Mouse (Mus musculus): Measurements from ENCODE around the gene Dnajc13.

Gene Dnajc13

GRCm38 (mm10) chr9:104254408-104255180 is 8.1 kb downstream of the Dnajc13 start:
- DNase-seq (ENCODE audit: low read depth), result no peak

GRCm38 (mm10) chr9:104252637-104253036 is 10.1 kb downstream of the Dnajc13 start:
- no peak for DNase-seq (ENCODE audit: low read depth)

DNA sequence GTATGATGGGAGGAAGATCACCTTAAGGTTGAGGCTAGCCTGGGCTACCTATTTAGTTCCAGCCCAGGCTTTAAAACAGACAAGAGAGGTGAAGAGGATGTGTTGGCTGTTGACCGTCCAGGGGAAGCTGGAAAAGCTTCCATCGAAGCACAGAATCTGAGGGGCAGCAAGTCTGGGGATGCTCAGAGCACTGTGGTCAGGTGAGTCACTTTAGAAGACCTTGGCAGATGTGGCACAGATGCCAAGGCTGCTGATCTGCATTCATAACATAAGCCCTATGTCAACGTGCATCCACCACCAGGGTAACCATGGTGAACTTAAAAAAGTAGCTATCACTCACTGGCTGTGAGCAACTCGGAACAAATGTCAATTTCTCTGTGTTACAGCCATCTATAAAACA is 11.0 kb downstream of the Dnajc13 start:
- no peak for DNase-seq (ENCODE audit: low read depth)

GRCm38 (mm10) chr9:104251111-104251510 is 11.6 kb downstream of the Dnajc13 start:
- no peak for DNase-seq (ENCODE audit: low read depth)

- DNase-seq (ENCODE audit: low read depth), result no peak
Measured at GRCm38 (mm10) chr9:104247307-104247987, 15.3 kb downstream of the Dnajc13 start.

DNA sequence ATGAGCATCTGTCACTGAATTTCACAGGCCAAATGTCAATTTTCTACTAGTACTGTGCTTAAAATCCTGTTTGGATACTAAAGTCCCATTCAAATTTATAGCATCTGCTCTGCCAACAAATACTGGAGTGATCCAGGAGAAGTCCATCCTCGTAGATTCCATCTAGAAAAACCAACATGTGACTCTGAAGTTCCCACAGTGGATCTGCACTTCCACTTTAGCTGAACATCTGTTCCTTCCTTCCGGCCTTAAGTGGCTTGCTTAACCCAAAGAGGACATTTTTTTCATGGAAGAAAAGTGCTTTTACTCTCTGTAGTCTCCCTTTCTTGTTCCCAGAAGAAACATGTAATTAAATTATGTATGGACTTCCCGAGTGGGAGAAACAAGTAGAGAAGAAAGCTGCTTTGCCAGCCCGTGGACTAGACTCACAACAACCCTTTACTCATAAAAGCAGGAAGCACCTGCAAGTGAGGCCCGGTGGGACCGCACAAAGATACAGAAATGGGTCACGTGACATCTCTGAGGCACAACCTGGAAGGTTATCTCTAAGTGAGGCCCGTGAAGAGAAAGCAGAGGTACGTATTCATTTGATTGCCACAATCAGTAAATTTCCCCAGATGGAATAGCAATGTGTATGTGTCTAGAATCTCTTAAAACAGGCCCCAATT is 18.8 kb downstream of the Dnajc13 start:
- DNase-seq (ENCODE audit: low read depth), result no peak

- no peak for DNase-seq (ENCODE audit: low read depth)
Measured at GRCm38 (mm10) chr9:104240146-104240545, 22.6 kb downstream of the Dnajc13 start.

DNA sequence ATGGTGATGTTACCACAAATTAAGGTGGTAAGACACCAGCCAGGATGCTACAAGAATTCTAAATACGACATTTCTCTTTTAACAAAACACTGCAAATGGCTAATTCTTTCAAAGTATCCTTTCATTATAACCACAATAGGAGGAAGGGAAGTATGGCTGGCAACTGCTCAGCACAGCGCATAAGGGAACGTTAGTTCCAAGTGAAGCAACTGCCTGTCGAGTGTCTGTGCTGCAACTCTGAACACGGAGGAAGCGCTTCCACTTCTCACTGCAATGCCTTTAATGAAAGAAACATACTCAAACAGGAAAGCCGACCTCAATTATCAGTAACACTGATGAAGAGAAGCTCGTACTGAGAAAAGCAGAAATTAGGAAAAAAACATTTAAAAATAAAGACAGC is 23.7 kb downstream of the Dnajc13 start:
- no peak for DNase-seq (ENCODE audit: low read depth)

DNA sequence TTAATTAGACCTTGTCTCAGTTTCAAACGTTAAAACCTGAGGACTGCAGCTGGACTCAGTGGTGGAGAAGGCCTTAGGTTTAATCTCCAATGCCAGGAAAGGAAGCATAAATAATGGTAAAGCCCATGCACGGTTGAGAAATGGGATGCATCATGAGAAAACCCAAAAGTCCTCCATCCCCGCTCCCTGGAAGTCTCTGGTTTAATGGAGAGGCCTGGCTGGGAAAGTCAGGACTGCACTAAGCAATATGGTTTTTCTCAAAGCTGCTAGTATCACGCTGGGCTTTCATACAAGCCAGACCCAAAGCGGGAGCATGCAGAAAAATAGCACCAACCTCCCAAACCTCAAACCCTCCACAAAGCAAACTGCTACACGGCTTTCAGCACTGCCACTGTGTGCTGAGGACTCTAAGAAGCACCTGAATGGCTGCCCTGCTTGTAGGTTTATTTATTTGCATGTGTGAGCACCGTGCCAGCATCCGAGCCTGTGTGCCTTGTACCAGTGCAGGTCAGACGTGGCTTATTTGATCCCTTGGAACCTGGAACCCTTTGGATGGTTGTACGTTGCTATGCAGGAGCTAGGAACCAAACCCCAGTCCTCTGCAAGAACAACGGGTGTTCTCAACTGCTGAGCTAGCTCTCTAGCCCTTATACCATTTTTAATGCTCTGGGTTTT is 26.3 kb downstream of the Dnajc13 start:
- no peak for DNase-seq (ENCODE audit: low read depth)

DNA sequence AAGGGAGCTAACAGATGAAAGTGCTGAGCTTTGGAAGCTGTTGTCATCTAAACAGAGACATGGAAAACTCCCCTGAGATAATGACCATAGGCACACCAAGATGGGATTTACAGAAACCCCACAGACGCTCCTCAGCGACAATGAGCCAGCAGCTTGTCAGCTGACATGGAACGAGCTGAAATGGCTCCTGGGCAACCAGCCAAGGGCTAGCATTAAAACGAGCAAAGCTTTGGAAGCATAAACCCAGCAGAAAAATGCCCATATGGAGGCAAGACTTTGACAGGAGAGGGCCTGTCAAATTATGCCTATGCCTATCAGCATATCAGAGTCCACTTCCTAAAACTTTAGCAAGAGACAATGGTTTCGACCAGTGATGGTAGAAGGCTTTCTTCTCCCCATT is 27.0 kb downstream of the Dnajc13 start:
- DNase-seq (ENCODE audit: low read depth), result peak; percentile 13

DNA sequence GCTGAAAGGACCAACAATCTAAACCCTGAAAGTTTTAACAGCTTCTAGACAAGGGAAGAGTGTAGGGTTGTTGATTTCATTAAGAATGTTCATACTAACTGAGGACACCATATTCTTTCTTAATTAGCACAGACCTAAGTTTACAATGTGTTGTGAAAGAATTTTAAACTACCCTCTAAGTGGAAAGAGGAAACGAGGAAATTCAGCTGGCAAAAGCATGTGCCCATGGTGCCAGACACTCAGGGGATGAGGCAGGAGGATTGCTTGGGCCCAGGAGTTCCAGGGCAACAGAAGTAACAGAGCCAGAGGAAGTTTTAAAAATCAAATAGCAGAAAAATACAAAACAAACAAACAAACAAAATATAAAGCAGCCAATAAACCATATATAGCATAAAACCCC is 28.9 kb downstream of the Dnajc13 start:
- no peak for DNase-seq (ENCODE audit: low read depth)

DNA sequence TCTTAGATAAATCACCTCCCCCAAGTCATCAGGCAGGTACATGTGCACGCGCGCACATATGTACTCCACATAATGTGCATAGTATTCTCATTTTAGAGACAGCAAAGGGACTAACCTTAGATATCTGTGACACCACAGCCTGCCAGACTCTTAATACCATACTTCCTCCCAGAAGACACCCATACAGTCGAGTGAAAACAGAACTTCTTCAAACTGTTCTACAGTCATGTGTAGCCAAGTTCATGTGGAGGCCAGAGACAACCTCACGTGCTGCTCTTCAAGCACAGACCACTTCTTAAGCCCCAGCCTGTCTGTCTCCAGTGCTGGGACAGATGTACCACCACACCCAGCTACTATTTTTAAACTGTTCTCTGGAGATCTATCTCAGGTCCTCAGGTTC is 29.7 kb downstream of the Dnajc13 start:
- no peak for DNase-seq (ENCODE audit: low read depth)

DNA sequence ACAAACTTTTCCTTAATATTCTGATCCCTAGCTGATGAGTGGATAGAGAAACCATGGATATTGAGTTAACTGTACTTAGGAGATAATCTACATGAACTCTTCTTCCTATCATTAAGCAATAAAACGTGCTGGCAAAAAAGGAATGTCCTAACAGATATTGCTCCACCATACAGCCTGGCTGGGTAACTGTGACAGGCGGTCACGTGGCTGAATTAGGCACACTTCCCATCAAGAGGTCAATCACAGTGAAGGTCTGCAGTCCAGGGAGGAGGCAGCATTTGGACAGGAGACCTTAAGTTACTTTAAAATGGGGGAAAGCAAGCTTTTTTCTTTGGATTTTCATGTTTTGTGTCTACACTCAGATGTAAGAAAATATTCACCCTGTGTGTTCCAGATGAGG is 30.7 kb downstream of the Dnajc13 start:
- no peak for DNase-seq (ENCODE audit: low read depth)

- DNase-seq (ENCODE audit: low read depth), result no peak
Measured at GRCm38 (mm10) chr9:104211402-104211801, 51.3 kb downstream of the Dnajc13 start.

DNA sequence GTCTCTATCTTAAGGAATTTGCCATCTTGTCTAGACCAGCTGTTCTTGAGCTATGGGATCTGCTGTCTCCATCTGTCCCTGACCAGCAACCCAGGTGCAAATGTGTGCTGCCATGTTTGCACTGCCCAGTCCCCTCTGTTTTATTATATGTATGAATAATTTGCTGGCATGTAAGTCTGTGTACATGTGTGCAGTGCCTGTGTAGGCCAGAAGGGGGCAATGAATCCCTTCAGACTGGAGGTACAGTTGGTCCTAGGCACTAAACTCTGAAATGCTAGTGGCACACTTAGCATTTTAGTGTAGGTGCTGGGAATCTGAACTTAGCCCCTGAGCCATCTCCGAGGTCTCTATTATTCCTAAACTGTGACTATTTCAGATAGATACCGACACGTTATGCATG is 58.9 kb downstream of the Dnajc13 start:
- peak; percentile 61 for DNase-seq (ENCODE audit: low read depth)

GRCm38 (mm10) chr9:104194528-104194927 is 68.2 kb downstream of the Dnajc13 start:
- DNase-seq (ENCODE audit: low read depth), result peak; percentile 2

- no peak for DNase-seq (ENCODE audit: low read depth)
Measured at GRCm38 (mm10) chr9:104193900-104194299, 68.8 kb downstream of the Dnajc13 start.

DNA sequence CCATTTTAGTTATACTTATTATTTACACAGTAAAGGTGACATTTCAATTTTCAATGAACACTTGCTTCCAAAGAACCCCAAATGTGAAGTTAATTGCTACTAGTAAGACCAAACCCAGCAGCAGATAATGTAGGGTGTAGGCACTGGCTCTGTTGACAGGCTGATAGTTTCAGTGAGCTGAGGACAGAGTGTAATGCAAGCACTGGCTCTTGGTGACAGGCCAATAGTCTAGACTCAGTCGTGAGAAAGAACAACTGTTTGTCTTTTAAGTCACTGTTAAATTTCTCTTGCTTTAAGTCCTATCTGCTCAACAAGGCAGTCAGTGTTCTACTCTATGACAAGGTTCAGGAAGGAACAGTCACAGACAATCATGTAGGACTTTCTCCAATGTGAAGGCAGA is 69.4 kb downstream of the Dnajc13 start:
- DNase-seq (ENCODE audit: low read depth), result no peak

DNA sequence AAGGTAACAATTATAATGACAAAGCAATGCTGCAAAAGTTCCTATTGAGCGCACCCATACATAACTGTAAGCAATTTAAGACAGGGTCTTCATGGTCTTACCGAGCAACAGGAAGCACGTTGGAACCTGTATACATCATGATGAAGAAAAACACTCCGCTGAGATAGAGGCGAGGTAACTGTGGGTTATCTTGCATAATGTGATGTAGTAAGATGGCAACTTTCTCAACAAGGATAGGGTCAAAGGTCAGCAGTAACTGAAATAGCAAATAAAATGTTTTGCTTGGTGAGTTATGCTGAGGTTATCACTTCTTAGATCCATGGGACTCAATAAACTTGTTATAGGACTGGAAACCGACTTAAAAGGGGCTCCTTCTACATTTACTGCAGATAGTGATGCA is 70.2 kb downstream of the Dnajc13 start:
- DNase-seq (ENCODE audit: low read depth), result no peak

- DNase-seq (ENCODE audit: low read depth), result no peak
Measured at GRCm38 (mm10) chr9:104189657-104190056, 73.1 kb downstream of the Dnajc13 start.

GRCm38 (mm10) chr9:104188704-104189103 is 74.0 kb downstream of the Dnajc13 start:
- no peak for DNase-seq (ENCODE audit: low read depth)

DNA sequence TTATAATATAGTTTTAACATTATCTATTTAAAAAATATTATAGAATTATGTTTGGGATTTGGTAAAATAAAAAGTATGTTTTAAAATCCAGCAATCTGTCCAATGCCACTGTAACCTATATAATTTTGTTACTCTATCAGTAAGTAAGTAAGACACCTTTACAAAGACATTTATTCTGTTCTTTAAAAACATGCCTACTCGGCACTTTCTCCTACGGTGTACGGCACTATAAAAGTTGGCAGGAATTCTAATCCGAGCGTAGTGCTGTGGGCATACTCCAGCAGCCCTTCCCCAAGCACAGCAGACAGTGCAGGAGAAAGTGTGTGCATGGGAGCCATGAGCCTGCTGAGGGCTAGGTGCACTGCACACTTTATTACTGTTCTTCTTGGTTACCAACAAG is 75.7 kb downstream of the Dnajc13 start:
- DNase-seq (ENCODE audit: low read depth), result no peak

- no peak for DNase-seq (ENCODE audit: low read depth)
Measured at GRCm38 (mm10) chr9:104183181-104183580, 79.5 kb downstream of the Dnajc13 start.
